Mouse (Mus musculus): ENCODE measurements around the gene Slc10a7. TPM values are rescaled to one million over a fixed set of nuclear protein-coding genes. Genes with fewer than 3 reads are reported as not detected.

Gene Slc10a7
- polyA plus RNA-seq, 1 experiment from 2014 or later = 14.2 TPM

GRCm38 (mm10) chr8:78577569-78577968 is 68.4 kb downstream of the Slc10a7 start:
- ChIA-PET POLR2A (no interaction called here), CTCF (interaction anchor here (0.6 to 0.9 kb wide), 2 partner anchors 10 to 52 kb away, joined by 3 read pairs; no protein-coding TSS in a partner anchor)
- no peak for TF ChIP-seq CTCF (IDR thresholded peaks at IDR 0.05)
- DNase-seq (ENCODE audit: low read depth, low spot score) (no peak), ATAC-seq (no peak)
- in situ Hi-C loops (cut with MboI; ENCODE audit: low pct_unique_long_range_greater_than_20kb) = no loop called here
- H3K27me3 ChIP-seq = no peaks in the 10 kb centered on the region

DNA sequence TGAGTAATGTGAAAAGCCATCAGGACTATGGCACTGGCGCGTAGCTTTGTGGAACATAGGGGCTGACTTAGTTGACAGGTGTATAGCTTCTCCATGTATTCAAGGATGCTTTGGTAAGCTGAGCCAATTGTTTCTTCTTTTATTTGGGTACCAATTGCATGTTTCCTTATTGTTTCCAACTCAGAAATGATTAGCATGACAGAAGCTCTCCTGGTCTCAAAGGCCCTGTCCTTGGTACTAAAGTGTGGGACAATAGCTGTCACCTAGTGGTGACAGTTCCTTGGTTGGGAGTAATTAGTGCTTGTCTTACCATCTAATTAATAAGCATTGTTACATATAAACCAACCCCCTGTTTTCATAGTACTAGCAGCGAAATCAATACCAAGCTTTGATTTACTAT is 68.9 kb downstream of the Slc10a7 start:
- ATAC-seq = no peak
- in situ Hi-C loops (cut with MboI; ENCODE audit: low pct_unique_long_range_greater_than_20kb) = no loop called here
- no peak for TF ChIP-seq CTCF (IDR thresholded peaks at IDR 0.05)
- CTCF ChIA-PET = interaction anchor here (0.9 kb wide), 1 partner anchor 10 kb away, joined by 3 read pairs; no protein-coding TSS in a partner anchor
- no peak for DNase-seq (ENCODE audit: low read depth, low spot score)
- POLR2A ChIA-PET = no interaction called here
- H3K27me3 ChIP-seq = no peaks in the 10 kb centered on the region

DNA sequence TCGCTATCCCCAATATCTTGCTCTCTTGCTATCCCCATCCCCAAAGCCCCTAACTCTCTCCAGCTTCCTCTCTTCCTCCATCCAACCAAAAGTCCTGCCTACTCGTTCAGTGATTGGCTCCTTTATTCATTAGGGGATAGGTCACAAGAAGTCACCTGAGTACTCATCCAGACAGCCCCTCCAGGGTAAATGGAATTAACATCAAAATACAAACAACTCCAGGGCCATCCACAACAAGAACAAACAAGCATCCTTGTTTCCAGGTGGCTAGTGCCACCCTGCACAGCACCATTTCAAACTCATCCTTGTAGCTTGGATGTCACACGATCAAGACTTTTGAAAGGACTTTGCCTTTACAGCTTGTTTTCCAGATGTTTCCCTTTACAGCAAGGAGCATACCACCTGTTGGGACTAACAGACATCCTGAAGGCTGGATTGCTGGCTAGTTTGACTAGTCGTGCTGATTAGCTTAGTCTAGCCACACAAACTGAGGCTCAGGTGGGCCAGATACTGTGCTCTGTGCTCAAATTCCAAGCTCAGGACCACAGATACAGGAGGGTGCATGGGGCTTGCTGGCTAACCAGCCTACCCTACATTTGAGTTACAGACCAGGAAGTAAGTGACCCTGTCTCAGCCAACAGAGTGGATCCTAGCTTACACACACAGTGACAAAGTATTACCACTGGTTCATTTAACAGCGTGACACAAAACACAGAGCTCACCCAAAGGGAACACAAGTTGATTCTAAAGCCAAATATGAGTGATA is 75.0 kb downstream of the Slc10a7 start:
- no peak for ATAC-seq
- DNase-seq (ENCODE audit: low read depth, low spot score) = no peak
- ChIA-PET CTCF (interaction anchor here (0.8 to 1.6 kb wide), 8 partner anchors 12 to 64 kb away, joined by 3 to 5 read pairs (median 3); no protein-coding TSS in a partner anchor), POLR2A (interaction anchor here (0.6 to 0.7 kb wide), 3 partner anchors 12 to 25 kb away, joined by 3 read pairs; no protein-coding TSS in a partner anchor)
- H3K27me3 ChIP-seq = no peaks in the 10 kb centered on the region
- in situ Hi-C loops (cut with MboI; ENCODE audit: low pct_unique_long_range_greater_than_20kb) = no loop called here
- no peak for TF ChIP-seq CTCF (IDR thresholded peaks at IDR 0.05)

DNA sequence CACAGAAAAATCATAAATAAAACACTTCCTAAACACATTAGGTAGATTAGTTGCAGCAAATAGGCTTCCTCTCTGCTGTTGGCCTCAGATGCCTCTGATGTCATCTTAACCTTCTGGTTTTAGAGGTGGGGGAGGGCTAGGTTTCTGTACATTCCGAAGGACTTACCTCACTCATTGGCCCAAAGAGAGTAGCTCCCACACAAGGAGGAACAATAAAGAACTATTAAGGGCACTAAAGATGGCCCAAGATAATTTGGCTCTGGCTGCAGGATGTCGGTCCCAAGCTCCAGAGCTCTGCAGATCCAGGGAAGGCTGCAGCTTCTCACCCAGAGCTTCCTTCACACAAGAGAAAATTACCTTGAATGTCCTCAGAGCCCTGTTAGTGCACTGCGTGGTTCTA is 75.7 kb downstream of the Slc10a7 start:
- ChIA-PET CTCF (interaction anchor here (0.8 to 1.6 kb wide), 5 partner anchors 18 to 64 kb away, joined by 3 to 5 read pairs (median 4); no protein-coding TSS in a partner anchor), POLR2A (interaction anchor here (0.6 to 0.7 kb wide), 2 partner anchors 17 to 26 kb away, joined by 3 read pairs; no protein-coding TSS in a partner anchor)
- no peak for TF ChIP-seq CTCF (IDR thresholded peaks at IDR 0.05)
- ATAC-seq (peak; percentile 85), DNase-seq (ENCODE audit: low read depth, low spot score) (peak; percentile 55)
- in situ Hi-C loops (cut with MboI; ENCODE audit: low pct_unique_long_range_greater_than_20kb) = no loop called here
- H3K27me3 ChIP-seq = no peaks in the 10 kb centered on the region

GRCm38 (mm10) chr8:78595481-78595908 is 86.3 kb downstream of the Slc10a7 start:
- ATAC-seq (no peak), DNase-seq (ENCODE audit: low read depth, low spot score) (no peak)
- TF ChIP-seq CTCF (IDR thresholded peaks at IDR 0.05) = no peak
- in situ Hi-C loops (cut with MboI; ENCODE audit: low pct_unique_long_range_greater_than_20kb) = no loop called here
- ChIA-PET CTCF (interaction anchor here (1.0 kb wide), 1 partner anchor 8 kb away, joined by 3 read pairs; no protein-coding TSS in a partner anchor), POLR2A (interaction anchor here (0.6 kb wide), 1 partner anchor 12 kb away, joined by 3 read pairs; no protein-coding TSS in a partner anchor)
- no peaks in the 10 kb centered on the region for H3K27me3 ChIP-seq

GRCm38 (mm10) chr8:78598237-78598636 is 89.1 kb downstream of the Slc10a7 start:
- no peak for DNase-seq (ENCODE audit: low read depth, low spot score)
- POLR2A ChIA-PET = no interaction called here
- no peak for TF ChIP-seq CTCF (IDR thresholded peaks at IDR 0.05)
- CTCF ChIA-PET = interaction anchor here (0.9 kb wide), 1 partner anchor 8 kb away, joined by 4 read pairs; no protein-coding TSS in a partner anchor
- ATAC-seq = peak; percentile 45
- in situ Hi-C loops (cut with MboI; ENCODE audit: low pct_unique_long_range_greater_than_20kb) = no loop called here
- H3K27me3 ChIP-seq = no peaks in the 10 kb centered on the region

GRCm38 (mm10) chr8:78603084-78603483 is 93.9 kb downstream of the Slc10a7 start:
- ATAC-seq = no peak
- POLR2A ChIA-PET = no interaction called here
- no peaks in the 10 kb centered on the region for H3K27me3 ChIP-seq
- no peak for DNase-seq (ENCODE audit: low read depth, low spot score)
- in situ Hi-C loops (cut with MboI; ENCODE audit: low pct_unique_long_range_greater_than_20kb) = no loop called here
- CTCF ChIA-PET = interaction anchor here (1.0 to 1.8 kb wide), 3 partner anchors 7 to 43 kb away, joined by 3 to 4 read pairs (median 3); no protein-coding TSS in a partner anchor
- no peak for TF ChIP-seq CTCF (IDR thresholded peaks at IDR 0.05)

- no peak for TF ChIP-seq CTCF (IDR thresholded peaks at IDR 0.05)
- DNase-seq (ENCODE audit: low read depth, low spot score) = no peak
- H3K27me3 ChIP-seq = no peaks in the 10 kb centered on the region
- ATAC-seq = no peak
- POLR2A ChIA-PET = no interaction called here
- CTCF ChIA-PET = interaction anchor here (1.3 to 1.5 kb wide), 3 partner anchors 9 to 21 kb away, joined by 3 to 4 read pairs (median 3); no protein-coding TSS in a partner anchor
- in situ Hi-C loops (cut with MboI; ENCODE audit: low pct_unique_long_range_greater_than_20kb) = no loop called here
These were observed 95.3 kb downstream of the Slc10a7 start for GRCm38 (mm10) chr8:78604426-78604825.

DNA sequence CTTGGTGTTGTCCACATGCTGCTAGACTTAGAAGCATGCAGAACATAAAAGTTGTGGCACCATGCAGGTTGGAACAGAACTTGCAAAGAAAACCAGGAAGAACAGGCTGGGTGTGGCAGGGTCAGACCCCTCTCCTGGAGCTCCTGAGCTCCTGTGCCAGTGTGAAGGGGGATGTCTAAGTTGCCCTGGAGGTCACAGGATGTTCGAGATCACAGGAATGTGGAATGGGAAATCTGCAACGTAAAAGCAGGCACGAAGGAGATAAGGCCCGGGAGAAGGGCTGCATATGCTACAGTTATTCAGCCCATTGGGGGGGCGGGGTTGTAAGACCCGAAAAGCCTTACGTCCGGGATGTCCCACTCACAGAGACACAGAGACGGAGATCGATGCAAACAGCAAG is 100.2 kb downstream of the Slc10a7 start:
- no peak for TF ChIP-seq CTCF (IDR thresholded peaks at IDR 0.05)
- in situ Hi-C loops (cut with MboI; ENCODE audit: low pct_unique_long_range_greater_than_20kb) = no loop called here
- ChIA-PET CTCF (no interaction called here), POLR2A (no interaction called here)
- no peak for ATAC-seq
- H3K27me3 ChIP-seq = no peaks in the 10 kb centered on the region
- no peak for DNase-seq (ENCODE audit: low read depth, low spot score)

GRCm38 (mm10) chr8:78611019-78611418 is 101.9 kb downstream of the Slc10a7 start:
- no peaks in the 10 kb centered on the region for H3K27me3 ChIP-seq
- in situ Hi-C loops (cut with MboI; ENCODE audit: low pct_unique_long_range_greater_than_20kb) = no loop called here
- ChIA-PET POLR2A (no interaction called here), CTCF (interaction anchor here (1.3 to 1.7 kb wide), 2 partner anchors 14 to 99 kb away, joined by 4 to 6 read pairs; no protein-coding TSS in a partner anchor)
- TF ChIP-seq CTCF (IDR thresholded peaks at IDR 0.05) = no peak
- no peak for DNase-seq (ENCODE audit: low read depth, low spot score)
- no peak for ATAC-seq

GRCm38 (mm10) chr8:78622362-78622761 is 113.2 kb downstream of the Slc10a7 start:
- ChIA-PET CTCF (interaction anchor here (0.9 to 1.1 kb wide), 2 partner anchors 12 to 32 kb away, joined by 3 read pairs; no protein-coding TSS in a partner anchor), POLR2A (no interaction called here)
- TF ChIP-seq CTCF (IDR thresholded peaks at IDR 0.05) = no peak
- in situ Hi-C loops (cut with MboI; ENCODE audit: low pct_unique_long_range_greater_than_20kb) = no loop called here
- ATAC-seq (no peak), DNase-seq (ENCODE audit: low read depth, low spot score) (no peak)
- no peaks in the 10 kb centered on the region for H3K27me3 ChIP-seq

All from Patski (cell line).